Mouse (Mus musculus) lung, postnatal 0 days (tissue): Measurements from ENCODE around the gene Sh3pxd2a.

Source experiments
- CTCF ChIP-seq: IDR thresholded peaks from 2 replicates; pipeline ENCODE4 v1.5.1; 2016; ENCODE audit warnings: antibody characterized with exemption, mild to moderate bottlenecking
- EP300 ChIP-seq: IDR thresholded peaks from 2 replicates; pipeline ENCODE4 v1.6.1; 2016; ENCODE audit warnings: antibody characterized with exemption, mild to moderate bottlenecking, control low read depth

- TF ChIP-seq CTCF (no peak), EP300 (no peak)
Observed at GRCm38 (mm10) chr19:47319061-47319460, 145.1 kb downstream of the Sh3pxd2a start.
